Mouse (Mus musculus) heart, adult 9 months (tissue): ENCODE data around the gene Crat.
"Not testable (repeated sequence)": the region's sequence is repeated elsewhere in the genome, so short reads cannot be mapped to it uniquely, and the experiment has no call there.

Experiments used
- DNase-seq, 2 experiments: peaks; one replicate each; pipeline ENCODE4 v3.0.0; 2022; ENCODE audit warnings: low spot score in 2 of 2

The Crat gene

GRCm38 (mm10) chr2:30440211-30440700 lies 24.6 kb upstream of the Crat start:
- no peak for DNase-seq

GRCm38 (mm10) chr2:30439631-30440030 lies 24.0 kb upstream of the Crat start:
- DNase-seq = no peak

- no peak for DNase-seq
Observed at GRCm38 (mm10) chr2:30437791-30438190, 22.2 kb upstream of the Crat start.

DNA sequence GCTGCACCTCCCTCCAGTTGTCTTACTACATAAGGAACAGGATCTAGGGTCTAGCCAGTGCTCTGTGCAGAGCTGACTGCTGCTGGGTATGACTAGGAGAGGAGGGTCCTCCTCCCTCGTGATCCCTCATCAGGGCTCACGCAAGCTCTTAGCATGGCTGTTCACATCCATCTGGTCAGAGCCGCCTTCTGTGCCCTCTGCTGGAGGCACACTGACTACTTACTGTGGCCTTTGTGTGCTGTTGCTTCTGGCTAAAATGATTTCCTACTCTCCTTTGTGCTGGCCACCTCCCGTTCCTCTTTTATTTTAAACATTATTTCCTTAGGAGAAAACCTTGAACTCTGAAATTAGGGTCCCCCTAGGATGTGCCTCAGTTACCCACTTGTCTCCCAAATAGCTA lies 21.2 kb upstream of the Crat start:
- DNase-seq = no peak

GRCm38 (mm10) chr2:30436156-30436545 lies 20.5 kb upstream of the Crat start:
- peak in 1 of 2 experiments; percentile 67 for DNase-seq

DNA sequence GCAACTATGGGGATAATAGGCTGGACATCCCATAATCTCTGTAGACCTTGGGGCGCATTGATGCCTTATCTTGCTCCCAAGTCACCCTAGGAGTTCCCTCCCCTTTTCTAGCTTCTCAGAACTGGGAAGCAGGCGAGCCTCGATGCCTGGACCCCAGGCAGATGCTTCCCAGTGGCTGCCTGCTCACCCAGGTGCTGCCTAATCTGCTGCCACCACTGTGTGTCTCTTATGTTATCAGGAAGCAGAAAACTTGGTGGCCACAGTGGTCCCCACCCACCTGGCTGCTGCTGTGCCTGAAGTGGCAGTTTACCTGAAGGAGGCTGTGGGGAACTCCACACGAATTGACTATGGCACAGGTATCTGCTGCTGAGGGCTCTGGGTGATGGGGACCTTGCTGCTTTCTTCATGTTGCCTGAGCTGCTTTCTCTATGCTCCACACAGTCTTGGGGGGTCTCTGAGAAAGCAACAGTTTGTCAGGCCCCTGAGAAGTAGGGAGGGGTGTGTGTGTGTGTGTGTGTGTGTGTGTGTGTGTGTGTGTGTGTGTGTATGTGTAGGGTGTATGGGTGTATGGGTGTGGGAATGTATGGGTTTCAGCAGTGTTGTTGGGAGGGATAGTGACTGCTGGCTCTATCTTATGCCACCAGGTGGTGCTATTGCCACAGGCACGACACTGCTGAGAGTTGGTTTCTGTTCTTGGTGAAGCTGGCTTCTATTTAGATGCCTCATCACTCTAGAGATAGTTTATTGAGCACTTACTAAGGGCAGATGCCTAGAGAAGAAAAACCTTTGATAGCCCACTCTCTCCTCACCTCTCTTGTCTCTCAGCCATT lies 19.9 kb upstream of the Crat start:
- DNase-seq = peak; percentile 61 to 75

- peak; percentile 63 to 76 for DNase-seq
Observed at GRCm38 (mm10) chr2:30429156-30429555, 13.5 kb upstream of the Crat start.

- no peak for DNase-seq
Observed at GRCm38 (mm10) chr2:30421432-30421831, 5.8 kb upstream of the Crat start.

- no peak for DNase-seq
Observed at GRCm38 (mm10) chr2:30419112-30419511, 3.5 kb upstream of the Crat start.

DNA sequence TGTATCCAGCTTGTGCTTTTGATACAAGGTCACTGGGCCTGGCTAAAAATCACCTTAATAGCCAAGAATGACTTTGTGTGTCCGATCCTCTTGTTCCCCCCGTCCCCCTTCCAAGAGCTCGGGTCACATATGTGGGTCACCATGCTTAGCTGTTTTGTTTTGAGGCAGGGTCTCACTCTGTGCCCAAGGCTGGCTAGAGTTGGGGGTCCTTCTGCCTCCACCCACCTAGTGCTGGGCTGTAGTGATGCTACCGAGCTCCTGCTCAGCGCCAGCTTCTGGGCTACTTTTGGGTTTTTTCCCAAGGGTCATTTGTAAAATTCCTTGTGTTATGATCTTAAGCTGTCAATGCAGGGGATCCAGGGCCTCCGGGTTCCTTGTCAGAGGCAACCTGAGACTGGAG lies 2.6 kb upstream of the Crat start:
- no peak for DNase-seq

GRCm38 (mm10) chr2:30417595-30418165 lies 2.1 kb upstream of the Crat start:
- no peak for DNase-seq

- not testable (repeated sequence) for DNase-seq
Observed at GRCm38 (mm10) chr2:30417154-30417553, 1.5 kb upstream of the Crat start.

DNA sequence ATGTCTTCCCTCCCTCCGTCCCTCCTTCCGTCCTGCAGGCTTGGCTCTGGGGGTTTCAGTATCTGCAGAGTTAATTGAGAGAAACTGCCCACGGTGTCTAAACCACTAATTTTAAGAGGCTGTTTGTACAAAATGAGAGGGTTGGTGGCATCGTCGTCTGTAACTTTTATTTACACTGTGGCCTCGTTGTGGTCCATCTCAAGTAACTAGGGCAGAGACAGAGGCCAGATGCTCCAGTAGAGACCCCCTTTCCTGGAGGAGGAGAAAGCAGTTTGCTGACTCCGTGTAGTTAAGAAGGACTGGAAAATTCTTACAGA lies 994 bp upstream of the Crat start:
- no peak for DNase-seq

DNA sequence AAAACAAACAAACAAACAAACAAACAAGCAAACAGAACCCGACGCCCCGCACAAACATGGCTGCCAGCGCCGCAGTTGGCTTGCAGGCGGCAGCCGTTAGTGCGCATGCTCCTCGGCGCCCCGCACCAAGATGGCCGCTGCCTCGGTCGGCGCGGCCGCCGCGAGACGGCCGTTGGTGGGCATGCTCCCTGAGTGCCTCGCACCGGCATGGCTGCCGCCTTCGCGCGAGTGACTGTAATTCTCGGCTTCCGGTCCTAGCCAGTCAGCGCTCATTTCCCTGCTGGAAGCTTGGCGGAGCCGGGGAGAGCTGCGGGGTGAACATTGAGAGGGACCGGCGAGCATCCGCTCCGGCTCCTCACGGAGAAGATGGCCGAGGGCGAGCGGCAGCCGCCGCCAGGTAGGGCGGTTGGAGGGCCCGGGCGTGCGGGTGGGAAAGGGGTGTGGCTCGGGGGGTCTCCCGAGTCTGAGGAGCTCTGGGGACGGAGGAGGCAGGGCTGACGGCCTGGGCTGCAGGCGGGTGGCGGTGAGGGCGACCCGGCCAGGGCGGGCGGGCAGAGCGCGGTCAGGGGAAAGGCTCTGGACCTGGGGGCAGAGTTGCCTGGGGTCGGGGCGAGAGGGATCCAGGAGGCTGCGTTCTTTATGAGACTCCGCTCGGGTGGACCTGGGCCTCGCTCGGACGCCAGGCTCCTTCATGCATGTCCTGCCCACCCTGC lies 479 bp upstream of the Crat start, which contains the start of gene Ptpa:
Gene Ptpa (plus strand): TSS at position 104 of the 713 bp plus-strand sequence.
- peak; percentile 85 to 91 for DNase-seq

GRCm38 (mm10) chr2:30414681-30415080 lies 932 bp downstream of the Crat start:
- no peak for DNase-seq

DNA sequence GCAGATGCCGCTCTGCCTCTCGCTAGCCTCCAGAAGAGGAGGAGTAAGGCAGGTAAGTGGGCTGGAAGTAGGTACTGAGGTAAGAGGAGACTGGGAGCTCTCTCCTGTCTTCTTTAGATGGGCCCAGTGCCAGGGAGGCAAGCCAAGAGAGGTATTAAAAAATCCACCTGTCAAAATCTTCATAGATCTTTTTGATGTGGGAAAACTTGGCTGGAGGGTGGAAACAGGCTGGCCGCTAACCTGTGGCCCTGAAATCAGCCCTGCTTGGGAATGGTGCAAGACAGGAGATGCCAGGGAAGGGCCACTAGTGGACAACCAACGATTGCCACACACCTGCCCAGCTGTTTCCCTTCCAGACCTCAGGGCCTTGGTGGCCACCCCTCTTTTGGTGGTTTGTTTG lies 1.5 kb downstream of the Crat start:
- no peak for DNase-seq

GRCm38 (mm10) chr2:30413038-30413973 lies 2.3 kb downstream of the Crat start:
- no peak for DNase-seq

DNA sequence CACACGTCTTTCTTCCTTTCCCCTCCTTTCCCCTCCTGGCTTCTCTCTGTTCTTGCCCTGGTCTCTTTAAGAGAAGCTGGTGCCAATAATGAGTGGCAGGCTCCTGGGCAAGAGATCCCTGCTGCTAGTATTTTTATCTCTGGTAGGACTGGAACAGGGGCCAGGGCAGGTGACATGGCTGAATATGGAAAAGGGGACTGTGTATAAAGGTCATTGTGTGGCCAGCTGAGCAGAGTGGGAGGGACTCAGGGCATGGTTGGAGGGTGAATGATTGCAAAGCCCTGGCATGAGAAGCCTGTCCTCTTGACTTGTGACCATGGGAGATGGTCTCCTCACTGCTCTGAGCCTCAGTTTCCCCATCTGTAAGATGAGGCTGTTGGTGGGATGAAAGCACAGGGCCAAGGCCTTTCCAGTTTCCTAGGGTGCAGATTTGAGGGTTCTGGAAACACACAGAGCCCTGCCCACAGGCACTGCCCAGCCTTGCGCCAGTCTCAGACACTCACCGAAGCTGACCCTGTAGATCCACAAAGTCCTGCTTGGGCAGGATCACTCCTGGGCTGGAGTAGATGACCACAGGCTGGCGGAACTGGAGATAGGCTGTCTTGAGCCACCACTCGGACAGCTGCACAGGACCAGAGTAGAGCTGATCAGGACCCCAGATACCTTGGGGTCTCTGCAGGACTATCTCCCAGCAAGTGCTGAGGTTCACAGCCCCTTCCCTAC lies 6.0 kb downstream of the Crat start:
- DNase-seq = peak; percentile 77 to 78

DNA sequence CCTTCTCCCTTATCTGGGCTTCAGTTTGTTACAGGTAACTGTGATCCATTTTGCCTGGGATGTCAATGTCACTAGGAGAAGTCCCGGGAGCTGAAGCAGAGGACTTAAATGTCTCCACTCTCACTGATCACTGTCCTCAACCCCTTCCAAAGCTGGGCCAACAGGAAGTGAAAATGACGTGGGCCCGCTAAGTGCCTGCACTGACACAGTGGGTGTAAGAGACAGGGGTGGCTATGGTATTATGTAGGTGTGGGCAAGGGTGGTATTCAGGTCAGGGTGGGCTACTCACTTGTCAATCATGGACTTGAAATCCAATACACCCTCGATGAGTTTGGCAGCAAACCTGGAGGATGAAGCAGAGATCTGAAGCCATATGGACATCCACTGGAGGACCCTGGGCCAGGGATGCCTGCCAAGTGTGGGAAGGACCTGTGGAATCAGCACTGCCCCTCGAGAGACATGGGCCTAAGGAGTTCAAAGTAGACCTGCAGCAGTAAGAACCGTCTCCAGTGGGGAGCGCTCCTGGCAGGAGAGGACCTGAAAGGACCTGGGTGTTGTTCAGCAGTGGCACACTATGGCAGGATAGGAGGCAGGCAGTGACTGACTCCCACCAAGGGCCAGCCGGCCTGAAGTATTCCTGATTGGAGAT lies 7.0 kb downstream of the Crat start:
- DNase-seq = no peak

GRCm38 (mm10) chr2:30407778-30408177 lies 7.8 kb downstream of the Crat start:
- DNase-seq = no peak
